ENCODE assay signal across 18 mouse cellular contexts in the genomic region with DNA sequence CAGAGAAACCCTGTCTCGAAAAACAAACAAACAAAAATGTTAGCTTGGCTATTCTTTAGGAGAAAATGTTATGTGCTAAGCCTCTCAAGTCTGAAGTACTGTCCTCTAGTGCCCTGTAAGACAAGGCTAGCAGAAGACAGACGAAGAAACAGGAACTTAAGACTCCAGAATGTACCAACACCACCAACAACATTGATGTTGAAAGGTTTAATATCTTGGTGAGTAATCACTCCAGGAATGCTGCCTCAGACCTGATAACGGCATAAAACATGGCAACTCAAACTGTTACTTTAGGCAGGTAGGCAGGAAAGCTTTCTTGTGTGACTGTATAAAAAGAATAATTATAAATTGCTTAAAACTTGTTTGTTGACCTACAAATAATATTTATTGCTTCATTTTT.
"Had no signal": no experiment of that assay in that cellular context is flagged by ENCODE, and none has a peak within 500 bp of the region (broad histone marks: within the 10 kb centered on the region; RNA-seq: fewer than 3 reads in every experiment).

No protein-coding gene starts in this region.

- H3K27me3 ChIP-seq: liver, embryonic 13.5 days; liver, embryonic 15.5 days; lung, embryonic 15.5 days; megakaryocyte, embryonic 14.5 days; midbrain, embryonic 13.5 days; midbrain, embryonic 15.5 days; neural tube, embryonic 12.5 days had no signal

- H3K4me3 ChIP-seq: liver, embryonic 13.5 days; liver, embryonic 15.5 days; lung, embryonic 15.5 days; megakaryocyte, embryonic 14.5 days; midbrain, embryonic 13.5 days; midbrain, embryonic 15.5 days; neural tube, embryonic 12.5 days had no signal

- DNase-seq: liver, embryonic 13.5 days; liver, postnatal 0 days; lung, postnatal 14 days; retina, postnatal 1 day; right cerebral cortex, adult 18-20 months; right cerebral cortex, postnatal 25 days; right cerebral cortex, postnatal 4 days; spleen, adult 18-20 months; thymus, adult 18-20 months; thymus, postnatal 14 days; thymus, postnatal 36 days had no signal

- ATAC-seq: liver, postnatal 0 days; midbrain, embryonic 13.5 days; midbrain, embryonic 15.5 days had no signal

- H3K9me3 ChIP-seq: liver, embryonic 13.5 days; liver, embryonic 15.5 days; lung, embryonic 15.5 days; megakaryocyte, embryonic 14.5 days; midbrain, embryonic 13.5 days; midbrain, embryonic 15.5 days; neural tube, embryonic 12.5 days had no signal

- H3K27ac ChIP-seq: liver, embryonic 13.5 days; liver, embryonic 15.5 days; lung, embryonic 15.5 days; macrophage; midbrain, embryonic 13.5 days; midbrain, embryonic 15.5 days; neural tube, embryonic 12.5 days had no signal

- H3K4me1 ChIP-seq: liver, embryonic 13.5 days; liver, embryonic 15.5 days; lung, embryonic 15.5 days; megakaryocyte, embryonic 14.5 days; midbrain, embryonic 13.5 days; midbrain, embryonic 15.5 days; neural tube, embryonic 12.5 days had no signal

- H3K9ac ChIP-seq: liver, embryonic 13.5 days; liver, embryonic 15.5 days; liver, postnatal 0 days; lung, embryonic 15.5 days; midbrain, embryonic 13.5 days; midbrain, embryonic 15.5 days; neural tube, embryonic 12.5 days had no signal
